Mouse (Mus musculus) embryonic facial prominence, embryonic 11.5 days (tissue): ENCODE measurements around the gene Myt1l. TPM values are rescaled to one million over a fixed set of nuclear protein-coding genes. Genes with fewer than 3 reads are reported as not detected.

Experiments
- ATAC-seq: fragments of 200-750 bp; cut with Nextera tagmentation; replicated peaks from 2 replicates; pipeline ENCODE4 v1.8.0; 2017; ENCODE audit warnings: low read depth; ENCODE audit not compliant: insufficient number of reproducible peaks, low FRiP score, low TSS enrichment
- DNase-seq: peaks from one replicate; pipeline ENCODE4 v3.0.0-alpha.2; 2015; ENCODE audit warnings: low spot score
- H3K27ac ChIP-seq: fragments of 300-500 bp; sonication (generic); replicated peaks from 2 replicates; pipeline ENCODE4 v1.5.1; 2014; ENCODE audit warnings: mild to moderate bottlenecking, low read depth, low read length, control low read depth
- H3K27me3 ChIP-seq: fragments of 300-500 bp; sonication (generic); 2 replicates; pipeline ENCODE4 v1.6.1; 2014; ENCODE audit warnings: mild to moderate bottlenecking, low read length, moderate library complexity, mixed read lengths; ENCODE audit not compliant: control insufficient read depth, insufficient read depth
- H3K36me3 ChIP-seq: fragments of 300-500 bp; sonication (generic); replicated peaks from 2 replicates; pipeline ENCODE4 v1.6.1; 2014; ENCODE audit warnings: low read depth, mild to moderate bottlenecking, low read length, moderate library complexity, mixed read lengths; ENCODE audit not compliant: control insufficient read depth, insufficient read depth
- H3K4me1 ChIP-seq: fragments of 300-500 bp; sonication (generic); 2 replicates; pipeline ENCODE4 v1.6.1; 2014; ENCODE audit warnings: low read length, mixed read lengths; ENCODE audit not compliant: control insufficient read depth, insufficient read depth
- H3K4me2 ChIP-seq: fragments of 300-500 bp; sonication (generic); 2 replicates; pipeline ENCODE4 v1.6.1; 2014; ENCODE audit warnings: low read depth, mild to moderate bottlenecking, control low read depth, low read length, moderate library complexity
- H3K4me3 ChIP-seq: fragments of 300-500 bp; sonication (generic); 2 replicates; pipeline ENCODE4 v1.5.1; 2014; ENCODE audit warnings: low read depth, low read length, control low read depth
- H3K9ac ChIP-seq: fragments of 300-500 bp; sonication (generic); replicated peaks from 2 replicates; pipeline ENCODE4 v1.6.1; 2014; ENCODE audit warnings: mild to moderate bottlenecking, control low read depth, low read length
- H3K9me3 ChIP-seq: fragments of 300-500 bp; sonication (generic); replicated peaks from 2 replicates; pipeline ENCODE4 v1.6.1; 2016; ENCODE audit warnings: mild to moderate bottlenecking, low read length, inconsistent platforms, mixed read lengths; ENCODE audit not compliant: control insufficient read depth
- WGBS: fragments of 180-500 bp; shearing (Covaris S2); extraction: QIAGEN DNeasy Blood & Tissue Kit; methylation state at CpG from one replicate; pipeline ENCODE4 v1.1.7; 2014; 5-methylcytosine and 5-hydroxymethylcytosine counted together
- polyA plus RNA-seq: library from polyadenylated mRNA; unstranded; fragments of >200 nt; fragmentation: Nextera tagmentation; extraction: Ambion mirVana; gene quantifications from 2 replicates; pipeline ENCODE4 v1.2.1, GENCODE M21; 2014

Myt1l gene
- polyA plus RNA-seq, 1 experiment from 2014 or later, result 3.0 TPM

- Histone ChIP-seq H3K27ac (no peak overlapping the region), H3K27me3 (no peaks in the 10 kb centered on the region), H3K36me3 (no peaks in the 10 kb centered on the region), H3K4me1 (no peaks in the 10 kb centered on the region), H3K4me2 (no peak overlapping the region), H3K9ac (no peak overlapping the region), H3K4me3 (no peak overlapping the region), H3K9me3 (no peaks in the 10 kb centered on the region)
- no peak for ATAC-seq
- DNase-seq, result no peak
- whole genome bisulfite sequencing, result 81% methylated on average over 3 of the region's 3 CpGs
Observed at GRCm38 (mm10) chr12:29708166-29708565, 180.0 kb downstream of the Myt1l start.

DNA sequence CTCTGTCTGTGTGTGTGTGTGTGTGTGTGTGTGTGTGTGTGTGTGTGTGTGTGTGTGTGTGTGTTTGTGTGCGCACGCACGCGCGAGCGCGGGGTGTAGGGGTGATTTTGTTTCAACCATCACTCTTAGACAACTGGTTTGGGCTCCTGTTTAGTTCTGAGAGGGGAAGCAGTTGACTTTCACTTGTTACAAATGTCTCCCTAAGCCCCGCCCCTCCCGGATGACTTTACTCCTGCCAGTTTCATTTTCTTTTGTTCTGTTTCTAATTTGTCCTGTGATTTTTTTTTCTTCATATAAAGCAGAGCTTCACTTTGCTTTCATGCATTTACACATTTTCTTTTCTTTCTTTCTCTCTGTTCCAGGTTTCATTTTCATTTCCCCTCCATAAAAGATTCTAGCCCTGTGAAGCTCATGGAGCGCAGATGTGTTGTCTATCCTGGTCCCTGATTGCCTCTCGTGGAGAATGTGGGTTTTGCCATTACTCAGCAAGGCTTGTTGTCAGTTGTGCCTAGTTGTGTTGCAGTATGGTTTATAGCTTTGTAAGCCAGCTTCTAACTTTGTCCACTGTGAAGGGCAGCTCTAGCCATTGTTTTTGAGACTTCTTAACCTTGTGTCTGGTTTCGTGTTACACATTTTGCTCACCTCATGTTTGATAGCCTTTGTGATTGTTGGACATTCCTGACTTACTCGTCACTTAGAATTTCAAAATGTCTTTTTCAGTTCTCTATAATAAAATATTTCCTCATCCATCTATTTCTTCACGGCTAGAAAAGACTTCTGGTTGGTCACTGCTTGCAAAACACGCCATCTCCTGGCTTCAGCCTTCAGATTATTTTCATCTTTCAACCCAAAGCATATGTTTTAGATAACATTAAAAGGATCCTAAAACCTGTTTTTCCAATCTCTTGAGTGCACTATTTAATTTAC, 184.9 kb downstream of the Myt1l start:
- no peak overlapping the region for H3K27ac ChIP-seq
- no peaks in the 10 kb centered on the region for H3K9me3 ChIP-seq
- ATAC-seq, result no peak
- no peaks in the 10 kb centered on the region for H3K27me3 ChIP-seq
- H3K9ac ChIP-seq, result no peak overlapping the region
- H3K4me1 ChIP-seq, result no peaks in the 10 kb centered on the region
- H3K36me3 ChIP-seq, result no peaks in the 10 kb centered on the region
- H3K4me3 ChIP-seq, result no peak overlapping the region
- no peak for DNase-seq
- H3K4me2 ChIP-seq, result no peak overlapping the region
- WGBS, result 85% methylated on average over 15 of the region's 15 CpGs

DNA sequence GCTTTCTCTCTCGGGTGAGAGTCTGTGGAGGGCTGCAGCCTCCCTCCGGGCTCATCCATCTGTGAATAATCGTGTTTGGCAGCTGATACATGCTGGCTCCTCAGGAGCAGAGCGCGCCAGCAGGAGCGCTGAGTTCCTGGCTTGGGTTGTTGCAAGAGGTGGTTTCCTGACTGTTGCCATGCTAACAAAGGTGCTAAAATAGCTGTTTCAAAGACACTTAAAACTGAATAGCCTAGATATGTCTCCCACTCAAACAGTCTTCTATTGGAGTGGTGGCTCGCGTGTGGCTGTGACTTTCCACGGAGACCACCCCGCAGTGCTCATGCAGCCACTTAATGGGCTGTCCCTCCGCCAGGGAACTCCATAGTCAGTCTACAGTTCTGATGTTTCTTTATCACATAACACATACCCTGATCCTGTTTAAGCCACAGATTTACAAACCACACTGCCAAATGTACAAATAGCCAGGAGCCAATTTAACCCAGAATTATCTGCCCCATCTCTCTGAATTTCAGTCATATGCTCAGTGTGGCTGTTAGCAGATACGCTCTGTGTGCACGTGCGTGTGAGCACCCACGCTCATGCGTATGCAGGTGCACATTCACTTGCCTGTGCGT, 195.6 kb downstream of the Myt1l start:
- 81% methylated on average over 17 of the region's 17 CpGs for WGBS
- Histone ChIP-seq H3K4me2 (no peak overlapping the region), H3K4me3 (no peak overlapping the region), H3K27ac (no peak overlapping the region), H3K4me1 (no peaks in the 10 kb centered on the region), H3K9ac (no peak overlapping the region), H3K9me3 (no peaks in the 10 kb centered on the region), H3K36me3 (no peaks in the 10 kb centered on the region), H3K27me3 (no peaks in the 10 kb centered on the region)
- ATAC-seq, result no peak
- no peak for DNase-seq

DNA sequence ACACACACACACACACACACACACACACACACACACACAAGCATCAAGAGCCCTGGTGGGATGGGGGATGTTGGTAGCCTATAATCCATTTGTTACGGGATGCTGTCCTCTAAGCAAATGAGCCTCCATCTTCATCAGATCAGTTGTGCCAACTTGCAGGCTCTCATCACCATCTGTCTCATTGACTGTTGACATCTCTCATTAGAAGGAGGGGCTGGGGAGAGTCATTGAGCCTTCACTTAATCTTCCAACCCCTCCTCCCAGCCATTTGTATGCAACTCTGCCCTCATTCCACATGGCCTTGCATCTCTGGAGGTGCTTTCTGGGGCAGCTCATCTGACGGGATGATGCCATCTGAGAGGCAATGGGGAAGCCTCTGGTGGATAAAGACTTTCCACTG, 200.1 kb downstream of the Myt1l start:
- Histone ChIP-seq H3K4me1 (no peaks in the 10 kb centered on the region), H3K27me3 (no peaks in the 10 kb centered on the region), H3K9me3 (no peaks in the 10 kb centered on the region), H3K36me3 (no peaks in the 10 kb centered on the region), H3K9ac (no peak overlapping the region), H3K27ac (no peak overlapping the region), H3K4me2 (no peak overlapping the region), H3K4me3 (no peak overlapping the region)
- 74% methylated on average over 2 of the region's 2 CpGs for WGBS
- DNase-seq (no peak), ATAC-seq (no peak)

- no peak overlapping the region for H3K4me3 ChIP-seq
- H3K36me3 ChIP-seq, result no peaks in the 10 kb centered on the region
- DNase-seq (no peak), ATAC-seq (no peak)
- H3K4me2 ChIP-seq, result no peak overlapping the region
- H3K4me1 ChIP-seq, result no peaks in the 10 kb centered on the region
- WGBS, result 74% methylated on average over 8 of the region's 8 CpGs
- H3K9ac ChIP-seq, result no peak overlapping the region
- no peak overlapping the region for H3K27ac ChIP-seq
- H3K27me3 ChIP-seq, result no peaks in the 10 kb centered on the region
- H3K9me3 ChIP-seq, result no peaks in the 10 kb centered on the region
Observed at GRCm38 (mm10) chr12:29740346-29741025, 212.3 kb downstream of the Myt1l start.

DNA sequence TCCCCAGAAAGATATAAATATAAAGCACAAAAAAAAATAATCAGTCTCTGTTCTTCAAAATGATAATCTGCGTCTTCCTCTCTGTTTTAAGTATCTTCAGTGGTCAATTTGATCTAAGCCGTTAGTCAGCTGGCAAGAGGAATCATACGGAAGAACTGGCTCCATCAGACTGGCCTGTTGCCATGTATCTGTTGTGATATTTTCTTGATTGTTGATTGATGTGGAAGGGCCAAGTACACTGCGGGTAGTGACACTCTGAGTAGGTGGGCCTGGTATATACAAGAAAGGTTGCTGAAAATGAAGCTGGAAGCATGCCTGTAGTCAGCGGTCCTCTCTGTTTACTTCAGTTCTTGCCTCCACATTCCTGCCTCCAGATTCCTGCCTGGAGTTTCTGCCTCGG, 213.0 kb downstream of the Myt1l start:
- no peak for DNase-seq
- no peaks in the 10 kb centered on the region for H3K27me3 ChIP-seq
- H3K9me3 ChIP-seq, result no peaks in the 10 kb centered on the region
- no peak overlapping the region for H3K4me3 ChIP-seq
- WGBS, result 89% methylated on average over 6 of the region's 6 CpGs
- H3K4me1 ChIP-seq, result no peaks in the 10 kb centered on the region
- no peak overlapping the region for H3K27ac ChIP-seq
- no peak overlapping the region for H3K4me2 ChIP-seq
- H3K36me3 ChIP-seq, result no peaks in the 10 kb centered on the region
- no peak overlapping the region for H3K9ac ChIP-seq
- no peak for ATAC-seq

- Histone ChIP-seq H3K27me3 (no peaks in the 10 kb centered on the region), H3K27ac (no peak overlapping the region), H3K9me3 (no peaks in the 10 kb centered on the region), H3K9ac (no peak overlapping the region), H3K36me3 (no peaks in the 10 kb centered on the region), H3K4me3 (no peak overlapping the region), H3K4me1 (no peaks in the 10 kb centered on the region), H3K4me2 (no peak overlapping the region)
- WGBS, result 84% methylated on average over 4 of the region's 4 CpGs
- no peak for ATAC-seq
- DNase-seq, result no peak
Observed at GRCm38 (mm10) chr12:29750604-29751128, 222.5 kb downstream of the Myt1l start.
